Mouse (Mus musculus) left cerebral cortex, adult 2 months (tissue): ENCODE results near the gene Prickle1. TPM values are rescaled to one million over a fixed set of nuclear protein-coding genes. Genes with fewer than 3 reads are reported as not detected.

Experiments used
- DNase-seq, 2 experiments: peaks; one replicate each; pipeline ENCODE4 v3.0.0; 2021 to 2022; ENCODE audit warnings: low spot score in 2 of 2, mixed read lengths in 1 of 2; ENCODE audit errors: extremely low spot score in 1 of 2
- H3K27ac ChIP-seq: fragments of 200-600 bp; 2 replicates; pipeline ENCODE4 v1.8.1; 2022
- H3K4me3 ChIP-seq: fragments of 200-600 bp; 2 replicates; pipeline ENCODE4 v1.8.1; 2022
- CTCF ChIP-seq: fragments of 200-600 bp; IDR thresholded peaks from 2 replicates; pipeline ENCODE4 v1.8.1; 2022; ENCODE audit warnings: antibody characterized with exemption, mild to moderate bottlenecking, moderate library complexity
- intact Hi-C: fragments of 180-260 bp; cut with DNase I; formaldehyde crosslinking; loops from one replicate; pipeline ENCODE4 v1.15.1; 2025
- total RNA-seq, 2 experiments: library from RNA; stranded (reverse); gene quantifications; 2 replicates each; pipeline ENCODE4 v1.2.3; 2021

Gene Prickle1
- total RNA-seq, 2 experiments from 2014 or later = 92.4 to 93.4 TPM

- Histone ChIP-seq H3K4me3 (peak overlapping the region; percentile 15; the same call in 1 of the 2 replicates), H3K27ac (peak overlapping the region; percentile 64)
- TF ChIP-seq CTCF = no peak; the same call in 1 of the 2 replicates
- intact Hi-C loops = loop anchor here (1.0 to 10.0 kb wide), 3 partner anchors 56 to 328 kb away; no protein-coding TSS in a partner anchor
- no peak for DNase-seq
Measured at GRCm38 (mm10) chr15:93517022-93517565, 78.6 kb downstream of the Prickle1 start.

DNA sequence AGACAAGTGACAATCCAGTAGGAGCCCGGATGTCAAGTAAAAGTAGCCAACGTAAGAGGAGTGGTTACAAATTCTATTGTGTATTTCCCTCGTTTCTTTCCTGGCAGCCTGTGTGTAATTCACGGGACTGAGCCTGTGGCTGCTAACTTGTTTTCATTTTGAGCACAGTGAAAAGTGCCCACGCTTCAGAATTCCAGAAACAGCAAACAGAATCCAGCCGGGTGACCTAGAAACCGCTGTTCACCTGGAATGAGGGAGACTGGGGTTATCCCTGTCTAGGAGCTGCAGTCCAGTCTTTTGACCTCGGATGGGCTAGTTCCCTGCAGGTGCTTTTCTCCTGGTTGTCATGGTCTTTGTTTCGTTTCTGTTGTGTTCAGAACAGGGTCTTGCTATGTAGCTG is 80.4 kb downstream of the Prickle1 start:
- no peak for DNase-seq
- Histone ChIP-seq H3K27ac (no peak overlapping the region; the same call in 1 of the 2 replicates), H3K4me3 (no peak overlapping the region)
- intact Hi-C loops = loop anchor here (5.0 to 10.0 kb wide), 2 partner anchors 77 to 329 kb away; no protein-coding TSS in a partner anchor
- TF ChIP-seq CTCF = no peak

DNA sequence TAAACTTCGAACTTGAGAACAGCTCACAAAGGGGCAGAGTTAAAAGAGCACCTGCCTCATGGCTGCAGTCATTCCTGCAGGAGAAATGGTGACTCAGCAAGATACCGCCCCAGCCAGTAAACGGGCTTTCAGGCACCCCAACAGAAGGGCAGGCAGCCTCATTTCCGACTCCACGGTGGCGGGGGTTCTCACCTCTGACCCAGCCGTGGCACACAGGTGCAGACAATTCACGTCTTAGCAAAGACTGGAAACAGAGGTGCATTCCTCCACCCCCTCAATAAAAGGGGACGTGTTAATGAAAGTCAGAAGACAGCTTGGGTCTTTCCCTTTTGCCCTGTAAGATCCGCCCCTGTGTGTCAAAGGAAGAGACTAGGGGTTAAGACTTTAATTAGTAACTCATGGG is 81.8 kb downstream of the Prickle1 start:
- DNase-seq = no peak
- Histone ChIP-seq H3K27ac (peak overlapping the region; percentile 1; the same call in 1 of the 2 replicates), H3K4me3 (no peak overlapping the region; the same call in 1 of the 2 replicates)
- TF ChIP-seq CTCF = no peak
- intact Hi-C loops = loop anchor here (10.0 kb wide), 1 partner anchor 331 kb away; no protein-coding TSS in a partner anchor

GRCm38 (mm10) chr15:93512437-93512836 is 83.3 kb downstream of the Prickle1 start:
- Histone ChIP-seq H3K27ac (peak overlapping the region; percentile 41; the same call in 1 of the 2 replicates), H3K4me3 (0 out of 2 replicates have a peak overlapping the region, but pooled peaks have one; percentile 4)
- DNase-seq = no peak
- intact Hi-C loops = loop anchor here (10.0 kb wide), 1 partner anchor 332 kb away; no protein-coding TSS in a partner anchor
- TF ChIP-seq CTCF = no peak

DNA sequence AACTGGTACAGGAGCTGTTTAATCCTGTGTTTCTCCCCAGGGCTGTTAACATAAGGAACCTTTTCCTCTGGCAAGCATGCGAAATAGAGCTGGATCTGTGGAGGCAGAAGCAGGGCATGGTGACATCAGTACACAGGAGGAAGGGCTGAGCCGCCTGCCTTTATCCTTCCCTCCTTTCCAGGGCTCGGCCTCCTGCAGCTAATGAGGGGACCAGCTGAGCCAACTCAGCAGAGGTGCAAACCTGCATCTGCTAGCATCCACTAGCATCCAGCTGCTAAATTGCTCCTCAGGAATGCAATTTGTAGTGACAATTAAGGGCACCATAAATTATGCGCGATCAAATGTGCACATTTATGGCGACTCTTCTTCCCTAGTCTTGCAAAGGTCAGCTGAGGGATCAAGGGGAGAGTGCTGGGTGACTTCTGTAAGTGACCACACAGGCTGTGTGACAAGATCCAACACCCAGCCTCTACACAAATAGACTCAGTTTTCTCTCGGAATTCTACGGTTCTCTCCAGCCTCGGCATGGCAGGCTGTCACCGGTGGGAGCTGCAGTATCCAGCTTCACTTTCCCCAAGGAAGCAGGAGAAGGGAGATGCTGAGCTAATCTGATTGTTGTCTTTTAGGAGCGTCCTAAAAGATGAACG is 84.9 kb downstream of the Prickle1 start:
- peak overlapping the region; percentile 47; the same call in 1 of the 2 replicates for H3K27ac ChIP-seq
- no peak for DNase-seq
- intact Hi-C loops = loop anchor here (10.0 kb wide), 1 partner anchor 334 kb away; no protein-coding TSS in a partner anchor
- no peak for TF ChIP-seq CTCF
- H3K4me3 ChIP-seq = no peak overlapping the region

- intact Hi-C loops = no loop called here
- H3K27ac ChIP-seq = 0 out of 2 replicates have a peak overlapping the region, but pooled peaks have one; percentile 40
- TF ChIP-seq CTCF = no peak
- H3K4me3 ChIP-seq = no peak overlapping the region
- no peak for DNase-seq
Measured at GRCm38 (mm10) chr15:93504808-93505207, 90.9 kb downstream of the Prickle1 start.

DNA sequence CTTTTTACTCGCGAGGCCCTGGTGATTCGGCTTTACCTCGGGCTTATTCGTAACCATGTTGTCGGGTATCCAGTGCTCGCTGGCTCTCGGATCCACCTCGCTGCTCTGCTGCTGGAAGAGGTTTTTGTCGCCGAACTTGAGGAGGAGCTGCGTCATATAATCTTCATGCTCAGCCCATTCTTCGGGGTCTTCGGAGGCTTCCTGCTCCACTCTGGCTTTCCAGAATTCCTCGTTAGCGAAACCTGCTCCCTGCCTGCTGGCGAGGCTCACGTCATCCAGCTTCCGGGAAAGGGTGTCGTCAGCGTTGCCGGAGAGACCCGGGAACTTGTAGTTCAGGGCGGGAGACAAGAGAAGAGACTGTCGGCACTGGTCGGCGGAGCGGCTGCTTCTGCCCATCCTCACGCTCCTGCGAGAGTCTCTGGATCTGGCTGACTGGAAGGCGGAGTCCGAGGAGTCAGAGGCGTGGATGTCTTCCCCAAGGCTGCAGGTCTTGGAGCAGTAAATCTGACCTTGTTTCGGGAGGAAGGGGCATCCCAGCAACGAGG is 92.4 kb downstream of the Prickle1 start:
- Histone ChIP-seq H3K27ac (no peak overlapping the region), H3K4me3 (no peak overlapping the region)
- intact Hi-C loops = no loop called here
- no peak for DNase-seq
- TF ChIP-seq CTCF = no peak

DNA sequence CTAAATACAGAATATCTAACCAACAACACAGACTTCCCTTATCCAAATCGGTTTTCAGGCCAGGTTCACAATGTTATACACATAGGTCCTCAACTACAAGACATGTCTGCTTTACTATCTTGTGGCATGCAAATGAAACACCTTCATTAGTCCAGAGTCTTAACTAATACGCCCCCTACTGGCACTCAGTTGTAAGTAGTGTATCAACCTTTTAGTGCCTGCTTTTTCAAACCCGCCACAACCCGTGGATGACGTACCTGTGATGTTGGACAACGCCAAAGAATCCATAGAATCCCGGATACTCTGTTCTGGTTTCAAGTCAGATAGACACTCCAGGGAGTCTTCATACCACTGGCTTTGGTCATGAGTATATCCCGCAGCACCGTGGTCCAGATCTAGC is 93.0 kb downstream of the Prickle1 start:
- Histone ChIP-seq H3K27ac (no peak overlapping the region), H3K4me3 (no peak overlapping the region)
- no peak for DNase-seq
- intact Hi-C loops = no loop called here
- peak; percentile 49 for TF ChIP-seq CTCF

DNA sequence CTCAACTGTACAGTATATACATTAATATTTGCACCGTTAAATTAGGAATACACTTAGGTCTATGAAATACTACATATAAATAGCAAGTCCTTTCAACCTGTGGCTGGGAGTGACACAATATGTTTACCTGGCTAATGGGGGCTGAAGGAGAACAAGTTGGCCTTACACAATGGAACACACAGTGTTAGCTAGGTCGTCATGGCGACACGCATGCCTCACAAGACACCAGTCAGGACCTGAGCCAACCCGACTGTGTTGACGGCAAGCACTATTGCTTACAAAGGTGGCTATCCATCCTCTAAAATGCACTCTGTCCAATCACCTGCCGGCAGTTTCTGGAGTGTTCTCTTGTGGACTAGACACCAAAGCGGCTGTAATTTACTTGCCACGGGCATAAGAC is 95.8 kb downstream of the Prickle1 start:
- intact Hi-C loops = no loop called here
- no peak for TF ChIP-seq CTCF
- Histone ChIP-seq H3K4me3 (no peak overlapping the region), H3K27ac (no peak overlapping the region)
- no peak for DNase-seq

GRCm38 (mm10) chr15:93494700-93495099 is 101.0 kb downstream of the Prickle1 start:
- no peak for DNase-seq
- Histone ChIP-seq H3K27ac (peak overlapping the region; percentile 34), H3K4me3 (no peak overlapping the region)
- TF ChIP-seq CTCF = peak; percentile 31
- intact Hi-C loops = no loop called here

GRCm38 (mm10) chr15:93489597-93489996 is 106.1 kb downstream of the Prickle1 start:
- no peak overlapping the region for H3K27ac ChIP-seq
- intact Hi-C loops = no loop called here
- TF ChIP-seq CTCF = no peak
- H3K4me3 ChIP-seq = no peak overlapping the region
- DNase-seq = no peak

DNA sequence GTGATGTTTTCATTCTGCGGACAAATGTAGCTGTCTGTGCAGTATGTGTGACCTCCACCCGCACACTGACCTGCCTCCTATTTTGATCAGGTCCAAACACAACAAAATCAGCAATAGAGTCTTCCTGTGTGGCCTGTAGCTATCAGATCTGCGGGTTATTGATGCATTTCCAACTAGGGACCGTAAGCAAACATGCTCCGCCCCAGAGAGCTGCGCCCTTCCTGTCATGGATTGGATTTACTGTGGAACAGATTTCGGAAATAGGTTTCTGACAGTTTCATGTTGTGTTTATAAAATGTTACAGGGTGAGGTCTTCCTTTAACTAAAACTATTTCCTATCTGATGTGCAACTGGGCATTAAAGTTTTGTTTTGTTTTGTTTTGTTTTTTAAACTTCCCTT is 109.6 kb downstream of the Prickle1 start:
- H3K27ac ChIP-seq = peak overlapping the region; percentile 47; the same call in 1 of the 2 replicates

More for the DNA sequence above, 109.6 kb downstream of the Prickle1 start:
- DNase-seq = no peak
- intact Hi-C loops = no loop called here
- TF ChIP-seq CTCF = no peak
- no peak overlapping the region for H3K4me3 ChIP-seq
